Mouse (Mus musculus) neural tube, embryonic 15.5 days (tissue): Measurements from ENCODE around the gene Plcb4. TPM values are rescaled to one million over a fixed set of nuclear protein-coding genes. Genes with fewer than 3 reads are reported as not detected.

ENCODE experiments used
- ATAC-seq: fragments of 200-750 bp; cut with Nextera tagmentation; 2 replicates; pipeline ENCODE4 v1.8.0; 2017; ENCODE audit warnings: mild to moderate bottlenecking, moderate TSS enrichment, moderate library complexity; ENCODE audit not compliant: low FRiP score
- H3K27ac ChIP-seq: fragments of 300-500 bp; sonication (generic); replicated peaks from 2 replicates; pipeline ENCODE4 v1.5.1; 2015; ENCODE audit warnings: mild to moderate bottlenecking, inconsistent platforms
- H3K27me3 ChIP-seq: fragments of 300-500 bp; sonication (generic); replicated peaks from 2 replicates; pipeline ENCODE4 v1.6.1; 2015; ENCODE audit warnings: inconsistent platforms
- H3K36me3 ChIP-seq: fragments of 300-500 bp; sonication (generic); 2 replicates; pipeline ENCODE4 v1.6.1; 2015; ENCODE audit warnings: inconsistent platforms
- H3K4me1 ChIP-seq: fragments of 300-500 bp; sonication (generic); 2 replicates; pipeline ENCODE4 v1.6.1; 2015; ENCODE audit warnings: inconsistent platforms
- H3K4me2 ChIP-seq: fragments of 300-500 bp; sonication (generic); 2 replicates; pipeline ENCODE4 v1.6.1; 2015; ENCODE audit warnings: inconsistent platforms, mild to moderate bottlenecking, moderate library complexity
- H3K4me3 ChIP-seq: fragments of 300-500 bp; sonication (generic); replicated peaks from 2 replicates; pipeline ENCODE4 v1.5.1; 2015; ENCODE audit warnings: mild to moderate bottlenecking, inconsistent platforms
- H3K9ac ChIP-seq: fragments of 300-500 bp; sonication (generic); replicated peaks from 2 replicates; pipeline ENCODE4 v1.6.1; 2015; ENCODE audit warnings: mild to moderate bottlenecking, inconsistent platforms
- H3K9me3 ChIP-seq: fragments of 300-500 bp; sonication (generic); replicated peaks from 2 replicates; pipeline ENCODE4 v1.6.1; 2016; ENCODE audit warnings: inconsistent platforms
- WGBS: fragments of 180-500 bp; shearing (Covaris S2); methylation state at CpG from one replicate; pipeline ENCODE4 v1.1.7; 2015; ENCODE audit warnings: mixed read lengths; 5-methylcytosine and 5-hydroxymethylcytosine counted together
- polyA plus RNA-seq: library from polyadenylated mRNA; unstranded; fragments of >200 nt; fragmentation: Nextera tagmentation; extraction: Ambion mirVana; gene quantifications from 2 replicates; pipeline ENCODE4 v1.2.1, GENCODE M21; 2015

Gene Plcb4
- polyA plus RNA-seq, 1 experiment from 2014 or later, result 35.5 TPM

DNA sequence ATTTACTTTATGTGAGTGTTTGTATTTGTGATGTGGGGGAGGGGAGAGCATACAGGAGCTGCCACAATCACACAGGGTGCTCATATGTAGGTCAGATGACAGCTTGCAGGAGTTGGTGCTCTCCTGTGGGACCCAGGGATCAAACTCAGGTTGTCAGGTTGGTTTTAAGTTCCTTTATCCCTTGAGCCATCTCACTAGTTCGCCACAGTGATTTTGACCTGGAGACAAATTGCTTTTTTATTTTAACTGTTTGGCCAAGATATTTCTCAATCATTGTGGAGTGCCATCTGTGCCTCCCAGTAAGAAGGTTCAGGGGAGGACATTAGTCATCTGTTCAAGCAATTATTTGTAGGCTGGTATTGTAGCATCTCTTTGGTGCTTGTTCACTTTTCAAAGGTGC lies 345.0 kb downstream of the Plcb4 start:
- H3K4me3 ChIP-seq, result no peak overlapping the region
- no peak overlapping the region for H3K9ac ChIP-seq
- no peak for ATAC-seq
- no peaks in the 10 kb centered on the region for H3K9me3 ChIP-seq
- H3K36me3 ChIP-seq, result no peaks in the 10 kb centered on the region; the same call in 1 of the 2 replicates
- no peaks in the 10 kb centered on the region for H3K27me3 ChIP-seq
- H3K4me1 ChIP-seq, result 0 out of 2 replicates have a peak, but pooled peaks cover 2% of the 10 kb centered on the region
- no peak overlapping the region for H3K4me2 ChIP-seq
- no peak overlapping the region for H3K27ac ChIP-seq
- WGBS, result 63% methylated on average over 1 of the region's 1 CpGs

GRCm38 (mm10) chr2:136006280-136006679 lies 347.5 kb downstream of the Plcb4 start:
- Histone ChIP-seq H3K27me3 (no peaks in the 10 kb centered on the region), H3K4me3 (no peak overlapping the region), H3K36me3 (no peaks in the 10 kb centered on the region; the same call in 1 of the 2 replicates), H3K4me1 (no peaks in the 10 kb centered on the region), H3K27ac (no peak overlapping the region), H3K9me3 (no peaks in the 10 kb centered on the region), H3K4me2 (no peak overlapping the region), H3K9ac (no peak overlapping the region)
- ATAC-seq, result no peak
- WGBS, result 98% methylated on average over 5 of the region's 5 CpGs

DNA sequence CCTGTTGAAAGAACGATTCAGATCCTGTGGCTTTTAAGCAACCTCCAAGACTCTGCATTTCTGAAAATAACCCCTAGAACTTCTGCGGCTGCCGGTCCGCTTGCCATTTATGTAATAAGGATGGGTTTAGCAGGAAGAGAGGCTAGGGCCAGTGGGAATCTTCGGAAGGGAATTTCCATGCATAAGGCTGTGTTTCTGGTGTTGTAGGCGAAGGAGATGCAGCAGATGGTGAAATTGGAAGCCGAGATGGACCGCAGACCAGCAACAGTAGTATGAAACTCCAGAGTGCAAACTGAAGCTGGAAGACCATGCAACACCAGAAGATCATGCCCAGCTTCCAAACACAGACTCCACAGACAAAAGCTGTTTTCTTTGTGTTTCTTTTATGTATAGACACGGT lies 353.9 kb downstream of the Plcb4 start:
- Histone ChIP-seq H3K27ac (no peak overlapping the region), H3K27me3 (no peaks in the 10 kb centered on the region), H3K4me3 (no peak overlapping the region), H3K4me1 (no peaks in the 10 kb centered on the region), H3K9ac (no peak overlapping the region), H3K4me2 (no peak overlapping the region), H3K9me3 (no peaks in the 10 kb centered on the region), H3K36me3 (0 out of 2 replicates have a peak, but pooled peaks cover 5% of the 10 kb centered on the region)
- 94% methylated on average over 9 of the region's 9 CpGs for WGBS
- ATAC-seq, result no peak

- no peaks in the 10 kb centered on the region for H3K36me3 ChIP-seq
- no peak overlapping the region for H3K4me2 ChIP-seq
- H3K4me3 ChIP-seq, result no peak overlapping the region
- H3K9me3 ChIP-seq, result no peaks in the 10 kb centered on the region
- H3K9ac ChIP-seq, result no peak overlapping the region
- no peak for ATAC-seq
- H3K27ac ChIP-seq, result no peak overlapping the region
- peaks cover 13% of the 10 kb centered on the region for H3K4me1 ChIP-seq
- H3K27me3 ChIP-seq, result no peaks in the 10 kb centered on the region
- 84% methylated on average over 4 of the region's 4 CpGs for WGBS
Observed at GRCm38 (mm10) chr2:136048464-136048863, 389.7 kb downstream of the Plcb4 start.

DNA sequence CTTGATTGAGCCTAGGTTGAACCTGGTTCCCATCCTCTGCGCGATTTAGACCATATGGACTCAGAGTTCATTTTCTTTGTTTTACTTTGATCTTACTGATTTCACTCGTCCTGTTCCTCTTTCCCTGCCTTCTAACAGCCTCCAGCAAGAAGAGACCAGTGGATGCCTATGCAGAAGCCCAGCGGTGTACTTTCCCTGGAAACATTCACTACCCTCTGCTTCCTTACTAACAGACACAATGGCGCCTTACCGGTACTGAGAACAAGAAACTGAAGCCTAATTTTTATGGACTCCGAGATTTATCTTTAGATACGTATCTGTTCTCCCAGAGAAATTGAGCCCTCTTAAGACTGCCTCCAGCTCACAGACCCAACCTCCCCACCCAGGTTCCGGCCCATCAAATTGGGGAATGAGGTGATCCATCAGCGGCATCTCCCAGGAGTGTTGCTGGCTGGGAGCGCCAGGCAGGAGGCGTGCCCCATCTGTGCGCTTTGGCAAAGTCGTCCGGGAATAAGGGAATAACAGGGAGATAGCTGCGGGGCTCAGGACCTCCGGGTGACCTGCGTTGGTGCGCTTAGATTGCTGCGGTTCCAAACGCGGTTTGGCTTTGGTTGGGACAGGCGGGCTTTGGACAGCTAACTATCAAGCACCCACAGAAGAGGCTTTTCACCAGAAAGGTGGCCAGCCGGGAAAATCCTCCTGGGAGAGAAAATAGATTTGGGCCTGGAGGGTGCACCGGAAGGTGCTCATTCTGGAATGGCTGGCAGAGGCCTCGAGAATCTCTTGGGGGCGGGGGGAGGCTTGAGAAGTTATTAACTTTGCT lies 392.2 kb downstream of the Plcb4 start:
- Histone ChIP-seq H3K4me2 (peak overlapping the region; percentile 60), H3K9me3 (no peaks in the 10 kb centered on the region), H3K27me3 (no peaks in the 10 kb centered on the region), H3K9ac (peak overlapping the region; percentile 51), H3K27ac (peak overlapping the region; percentile 86), H3K4me3 (peak overlapping the region; percentile 38), H3K4me1 (peaks cover 13% of the 10 kb centered on the region), H3K36me3 (no peaks in the 10 kb centered on the region)
- peak; percentile 84 for ATAC-seq
- 11% methylated on average over 27 of the region's 27 CpGs for WGBS

DNA sequence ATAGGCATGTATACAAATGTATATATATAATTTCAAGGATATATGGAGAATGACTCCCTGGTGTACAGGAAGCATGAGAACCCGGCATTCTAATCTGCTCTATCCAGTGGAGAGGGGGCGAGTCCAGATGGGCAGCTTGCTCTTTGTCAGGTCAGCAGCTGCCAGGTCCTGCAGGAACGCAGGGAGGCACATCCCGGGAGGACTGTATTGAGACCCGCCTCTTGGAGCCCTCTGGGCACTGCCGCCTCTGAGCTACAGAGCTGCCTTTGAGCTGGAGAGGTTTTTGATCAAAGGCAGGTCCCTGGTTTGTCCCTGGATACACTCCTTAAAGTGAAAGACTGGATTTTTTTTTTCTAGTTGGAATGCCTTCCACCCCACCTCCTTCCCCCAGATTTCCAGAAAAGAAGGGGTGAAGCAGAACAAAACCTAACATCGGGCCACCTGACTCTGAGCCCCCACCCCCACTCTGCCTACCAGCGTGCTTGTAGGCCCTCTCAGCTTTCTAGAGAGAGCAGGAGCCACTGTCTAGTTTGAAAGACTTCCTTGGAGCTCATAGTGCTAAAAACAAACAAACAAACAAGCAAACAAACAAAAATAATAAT lies 393.0 kb downstream of the Plcb4 start, which contains the start of gene Lamp5:
Lamp5 (plus strand) TSS at position 552 of the 602 bp plus-strand sequence.
- peak within 1 kb of the TSS; percentile 38 for H3K4me3 ChIP-seq

GRCm38 (mm10) chr2:136057861-136058331 lies 399.1 kb downstream of the Plcb4 start:
- 4% methylated on average over 19 of the region's 19 CpGs for WGBS
- H3K27ac ChIP-seq, result peak overlapping the region; percentile 90
- ATAC-seq, result peak; percentile 77

More for the DNA sequence above, 393.0 kb downstream of the Plcb4 start, which contains the start of gene Lamp5:
- peak within 1 kb of the TSS; percentile 60 for H3K4me2 ChIP-seq
- no peaks in the 10 kb centered on the region for H3K36me3 ChIP-seq
- peaks cover 13% of the 10 kb centered on the region for H3K4me1 ChIP-seq
- peak within 1 kb of the TSS; percentile 51 for H3K9ac ChIP-seq
- no peaks in the 10 kb centered on the region for H3K9me3 ChIP-seq
- ATAC-seq, result peak; percentile 54; the same call in 1 of the 2 replicates
- H3K27me3 ChIP-seq, result no peaks in the 10 kb centered on the region
- WGBS, result 3% methylated on average over 8 of the region's 8 CpGs
- H3K27ac ChIP-seq, result peak within 1 kb of the TSS; percentile 86

DNA sequence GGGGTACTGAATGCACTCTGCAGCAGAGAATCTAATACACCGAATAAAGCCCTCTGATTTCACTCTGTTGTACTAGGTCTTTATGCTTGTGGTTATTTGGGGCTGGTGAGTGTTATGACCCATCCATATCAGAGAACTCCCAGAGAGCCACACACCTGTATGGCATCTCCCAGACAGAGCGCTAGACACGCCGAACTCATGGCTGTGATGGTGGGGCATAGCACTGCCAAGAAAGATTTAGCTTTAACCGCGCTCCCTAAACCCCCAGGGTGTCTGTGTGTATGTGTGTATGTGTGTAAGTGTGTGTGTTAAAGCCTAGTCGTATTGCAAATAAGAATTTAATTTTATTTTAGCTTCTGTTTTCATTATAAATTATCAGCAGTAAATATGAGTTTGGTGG lies 399.6 kb downstream of the Plcb4 start:
- peak overlapping the region; percentile 63 for H3K9ac ChIP-seq
- H3K4me3 ChIP-seq, result peak overlapping the region; percentile 46
- 0 out of 2 replicates have a peak, but pooled peaks cover 3% of the 10 kb centered on the region for H3K27me3 ChIP-seq
- H3K4me1 ChIP-seq, result peaks cover 15% of the 10 kb centered on the region
- WGBS, result 1% methylated on average over 7 of the region's 7 CpGs
- peak; percentile 40 for ATAC-seq
- H3K4me2 ChIP-seq, result peak overlapping the region; percentile 61
- H3K9me3 ChIP-seq, result no peaks in the 10 kb centered on the region
- peak overlapping the region; percentile 90 for H3K27ac ChIP-seq
- no peaks in the 10 kb centered on the region for H3K36me3 ChIP-seq

More at GRCm38 (mm10) chr2:136057861-136058331, 399.1 kb downstream of the Plcb4 start:
- Histone ChIP-seq H3K4me2 (peak overlapping the region; percentile 61), H3K9me3 (no peaks in the 10 kb centered on the region), H3K27me3 (0 out of 2 replicates have a peak, but pooled peaks cover 3% of the 10 kb centered on the region), H3K4me1 (peaks cover 15% of the 10 kb centered on the region), H3K36me3 (no peaks in the 10 kb centered on the region), H3K9ac (peak overlapping the region; percentile 63), H3K4me3 (peak overlapping the region; percentile 46)

DNA sequence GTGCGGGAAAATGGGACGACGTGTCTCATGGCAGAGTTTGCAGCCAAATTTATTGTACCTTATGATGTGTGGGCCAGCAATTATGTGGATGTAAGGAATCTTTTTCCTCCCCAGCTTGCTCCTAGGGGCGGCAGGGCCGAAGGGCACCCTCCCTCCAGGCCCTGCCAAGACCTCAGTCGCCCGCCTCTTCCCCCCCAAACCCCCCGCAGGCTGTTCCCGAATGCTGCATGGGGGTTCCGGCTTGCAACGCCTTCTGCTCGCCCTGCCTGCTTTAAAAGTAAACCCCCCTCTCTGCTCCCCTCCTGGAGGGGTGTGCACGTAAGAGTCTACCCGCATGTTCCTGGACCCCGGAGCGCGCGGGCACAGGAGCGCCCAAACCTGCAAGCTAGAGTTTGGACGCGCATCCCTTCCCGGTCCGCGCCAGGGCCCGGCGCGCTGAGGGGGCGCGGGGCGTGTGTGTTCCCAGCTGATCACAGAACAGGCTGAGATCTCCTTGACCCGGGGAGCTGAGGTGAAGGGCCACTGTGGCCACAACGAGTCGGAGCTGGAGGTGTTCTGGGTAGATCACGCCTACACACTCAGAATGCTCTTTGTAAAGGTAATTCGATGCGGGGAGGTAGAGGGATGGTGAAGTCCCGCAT lies 400.3 kb downstream of the Plcb4 start:
- Histone ChIP-seq H3K4me2 (peak overlapping the region; percentile 61), H3K4me1 (peaks cover 15% of the 10 kb centered on the region), H3K9ac (peak overlapping the region; percentile 63), H3K9me3 (no peaks in the 10 kb centered on the region), H3K36me3 (no peaks in the 10 kb centered on the region), H3K27me3 (0 out of 2 replicates have a peak, but pooled peaks cover 3% of the 10 kb centered on the region), H3K4me3 (peak overlapping the region; percentile 46), H3K27ac (peak overlapping the region; percentile 90)
- peak; percentile 18; the same call in 1 of the 2 replicates for ATAC-seq
- WGBS, result 2% methylated on average over 37 of the region's 37 CpGs
